Mouse (Mus musculus): ENCODE measurements around the gene Syt3. TPM values are rescaled to one million over a fixed set of nuclear protein-coding genes. Genes with fewer than 3 reads are reported as not detected.
A peak's percentile ranks its signal among the peaks of the same experiment; 100 is the strongest.

The Syt3 gene
- total RNA-seq (2021) = 1 to 10 TPM; 1.6 to 2.1 TPM
- long read RNA-seq, experiment 1 = 0 reads
- long read RNA-seq, experiment 2, partial matches to known transcripts = 0 of 1 reads
- long read RNA-seq, experiment 2, other reads (novel, unspliced or antisense) = 0 of 1 reads

DNA sequence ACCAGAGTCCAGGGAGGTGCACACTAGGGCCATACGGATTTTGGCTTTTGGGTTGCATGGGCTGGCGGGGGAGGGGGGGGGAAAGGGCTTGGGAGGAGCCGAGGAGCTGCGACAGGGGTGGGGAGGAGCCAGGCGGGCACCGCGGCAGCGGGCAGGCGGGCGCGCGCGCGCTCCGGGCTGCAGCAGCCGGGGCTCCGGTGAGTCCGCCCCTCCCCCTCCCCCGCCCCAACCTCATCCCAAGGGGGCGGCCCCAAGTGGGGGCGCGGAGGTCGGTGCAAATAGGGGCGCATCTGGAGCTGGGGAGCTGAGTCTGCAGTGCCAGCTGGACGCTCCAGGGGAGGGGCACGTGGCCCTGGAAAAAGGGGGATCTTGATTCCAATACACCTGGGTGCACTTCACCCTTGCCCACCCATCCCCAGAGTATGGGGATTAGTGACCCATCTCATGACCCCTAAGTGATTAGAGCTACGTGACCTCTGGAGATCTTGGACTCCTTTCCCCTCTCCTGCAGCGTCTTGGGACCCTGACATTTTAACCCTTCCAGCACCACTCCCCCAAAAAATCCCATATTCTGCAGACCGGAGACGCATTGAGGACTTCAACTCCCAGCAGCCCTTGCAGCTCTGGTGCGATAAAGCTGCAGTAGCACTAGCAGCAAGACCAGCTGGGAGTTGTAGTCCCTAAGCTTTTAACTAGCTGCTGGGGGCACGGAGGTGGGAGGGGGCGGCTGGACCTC is at the start of gene Syt3:
Gene Syt3, plus strand, starts transcription at position 123 of the 736 bp plus-strand sequence.
- DNase-seq = peak; percentile 29 to 50
- intact Hi-C loops (cut with DNase I) = no loop called here

DNA sequence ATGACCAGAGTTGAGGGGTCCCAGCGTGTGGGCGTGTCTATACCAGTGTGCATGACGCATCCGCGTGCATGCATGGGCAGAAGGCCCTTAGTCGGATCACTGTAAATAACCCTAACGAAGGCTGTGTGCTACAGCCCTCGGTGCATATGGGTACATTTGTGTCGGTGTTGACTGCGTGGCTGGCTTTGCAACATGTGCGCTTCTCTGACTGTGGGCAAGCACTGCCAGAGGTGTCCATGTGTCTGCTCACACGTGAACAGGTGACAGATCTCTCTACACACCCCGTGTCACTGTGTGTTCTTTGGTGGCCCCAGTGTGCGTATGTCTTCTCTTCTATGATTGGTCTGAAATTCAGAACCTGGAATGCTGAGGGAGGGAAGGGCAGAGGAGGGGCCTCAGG is 49.8 kb upstream of the Syt3 start:
- no peak for DNase-seq
- intact Hi-C loops (cut with DNase I) = no loop called here

DNA sequence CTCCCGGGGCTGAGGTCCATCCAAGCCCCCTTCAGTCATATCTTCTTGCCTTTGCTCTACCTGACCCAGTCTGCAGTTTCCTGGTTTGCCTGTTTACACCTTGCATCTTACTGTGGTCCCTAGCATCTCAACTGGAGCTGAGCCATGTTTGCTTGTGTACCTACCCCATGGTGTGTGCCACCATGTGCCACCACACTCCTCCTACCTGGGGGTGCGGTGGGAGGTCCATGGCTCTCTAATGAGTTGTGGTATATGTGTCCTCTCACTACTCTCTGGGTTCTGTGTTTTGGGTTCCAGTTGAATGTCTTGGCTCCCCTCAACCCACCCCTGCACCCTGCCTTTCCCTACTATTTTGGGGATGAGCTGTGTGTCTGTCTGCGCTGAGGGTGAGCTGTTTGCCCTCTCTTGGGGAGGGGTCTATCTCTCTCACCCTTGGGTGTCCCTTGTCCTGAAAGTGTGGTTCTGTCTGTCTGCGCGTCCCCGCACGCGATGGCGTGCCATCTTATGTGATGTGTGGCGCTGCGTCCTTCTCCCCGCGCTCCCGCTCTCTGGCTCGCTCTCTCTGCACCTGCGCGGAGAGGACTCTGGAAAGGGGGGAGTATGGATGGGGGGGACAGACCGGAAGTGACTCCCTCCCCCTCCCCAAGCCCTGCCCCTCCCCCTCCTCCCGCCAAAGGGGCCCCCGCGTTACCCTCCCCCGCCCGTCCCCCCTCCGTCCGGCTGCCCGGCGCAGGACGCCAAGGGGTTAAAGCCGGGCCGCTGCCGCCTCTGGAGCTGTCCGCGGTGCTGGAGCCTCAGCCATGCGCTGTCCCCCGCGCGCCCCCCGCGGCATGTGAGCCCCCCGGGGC is 48.6 kb upstream of the Syt3 start:
- no peak for DNase-seq
- intact Hi-C loops (cut with DNase I) = no loop called here

GRCm38 (mm10) chr7:44336046-44337021 is 47.6 kb upstream of the Syt3 start:
- intact Hi-C loops (cut with DNase I) = no loop called here
- DNase-seq = no peak

GRCm38 (mm10) chr7:44337121-44337849 is 46.6 kb upstream of the Syt3 start:
- intact Hi-C loops (cut with DNase I) = no loop called here
- DNase-seq = no peak

DNA sequence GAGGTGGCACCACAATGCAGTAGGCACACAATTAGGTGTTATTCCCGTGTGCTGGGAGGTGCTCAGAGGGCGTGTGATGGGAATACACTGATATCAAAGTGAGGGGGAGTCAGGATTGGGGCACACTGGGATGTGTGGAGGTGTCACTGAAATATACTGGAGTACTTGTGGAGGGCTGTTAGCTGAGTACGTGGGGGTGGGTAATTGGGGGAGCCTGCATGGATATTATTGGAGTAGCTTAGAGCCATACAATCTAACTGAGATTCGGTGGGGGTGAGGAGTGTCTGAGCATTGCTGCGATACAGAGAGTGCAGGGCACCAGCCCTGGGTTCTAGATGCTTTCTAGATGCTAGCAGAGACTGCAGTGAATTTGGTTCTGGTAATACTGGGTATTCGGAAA is 43.7 kb upstream of the Syt3 start:
- no peak for DNase-seq
- intact Hi-C loops (cut with DNase I) = no loop called here

GRCm38 (mm10) chr7:44341119-44341518 is 42.8 kb upstream of the Syt3 start:
- DNase-seq = no peak

DNA sequence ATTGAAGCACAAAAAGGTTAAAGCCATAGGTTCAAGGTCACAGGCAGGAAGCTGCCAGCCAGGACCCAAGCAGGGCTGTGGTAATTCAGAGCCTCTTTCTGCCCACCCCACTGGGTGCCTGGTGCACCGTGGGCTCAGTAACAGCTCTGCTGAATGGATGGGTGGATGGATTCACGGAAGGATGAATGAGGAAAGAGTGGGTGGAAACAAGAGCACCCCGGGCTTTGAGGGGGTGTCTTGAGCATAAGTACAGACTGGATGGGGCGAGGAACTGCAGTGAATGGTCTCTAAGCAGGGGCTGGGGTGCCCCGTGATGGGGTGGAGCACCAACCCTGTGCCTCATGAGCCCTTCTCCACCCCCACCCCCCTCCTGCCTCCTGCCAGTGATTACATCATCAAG is 42.2 kb upstream of the Syt3 start:
- intact Hi-C loops (cut with DNase I) = no loop called here
- DNase-seq = no peak

More at GRCm38 (mm10) chr7:44341119-44341518, 42.8 kb upstream of the Syt3 start:
- intact Hi-C loops (cut with DNase I) = no loop called here

GRCm38 (mm10) chr7:44343459-44344015 is 40.4 kb upstream of the Syt3 start:
- DNase-seq = no peak

GRCm38 (mm10) chr7:44344622-44345021 is 39.3 kb upstream of the Syt3 start:
- intact Hi-C loops (cut with DNase I) = no loop called here
- no peak for DNase-seq

More at GRCm38 (mm10) chr7:44343459-44344015, 40.4 kb upstream of the Syt3 start:
- intact Hi-C loops (cut with DNase I) = no loop called here

DNA sequence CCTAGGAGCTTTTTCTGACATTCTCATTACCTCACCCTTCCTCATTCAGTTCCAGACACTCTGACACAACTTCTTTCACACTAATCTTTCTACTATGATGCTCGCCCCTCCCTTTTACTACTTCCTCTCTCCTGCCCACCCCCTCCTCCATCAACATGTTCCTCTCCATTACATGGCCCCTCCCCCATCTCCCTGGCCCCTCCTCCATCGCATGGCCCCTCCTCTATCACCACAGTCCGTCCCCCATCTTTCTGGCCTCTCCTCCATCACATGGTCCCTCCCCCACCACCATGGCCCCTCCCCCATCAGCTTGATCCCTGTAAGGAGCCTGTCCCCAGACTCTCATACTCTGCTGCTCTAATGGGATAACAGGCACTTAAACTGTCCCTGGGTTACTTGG is 34.9 kb upstream of the Syt3 start:
- intact Hi-C loops (cut with DNase I) = no loop called here
- no peak for DNase-seq

GRCm38 (mm10) chr7:44350957-44351711 is 32.8 kb upstream of the Syt3 start:
- peak; percentile 53 to 54 for DNase-seq

DNA sequence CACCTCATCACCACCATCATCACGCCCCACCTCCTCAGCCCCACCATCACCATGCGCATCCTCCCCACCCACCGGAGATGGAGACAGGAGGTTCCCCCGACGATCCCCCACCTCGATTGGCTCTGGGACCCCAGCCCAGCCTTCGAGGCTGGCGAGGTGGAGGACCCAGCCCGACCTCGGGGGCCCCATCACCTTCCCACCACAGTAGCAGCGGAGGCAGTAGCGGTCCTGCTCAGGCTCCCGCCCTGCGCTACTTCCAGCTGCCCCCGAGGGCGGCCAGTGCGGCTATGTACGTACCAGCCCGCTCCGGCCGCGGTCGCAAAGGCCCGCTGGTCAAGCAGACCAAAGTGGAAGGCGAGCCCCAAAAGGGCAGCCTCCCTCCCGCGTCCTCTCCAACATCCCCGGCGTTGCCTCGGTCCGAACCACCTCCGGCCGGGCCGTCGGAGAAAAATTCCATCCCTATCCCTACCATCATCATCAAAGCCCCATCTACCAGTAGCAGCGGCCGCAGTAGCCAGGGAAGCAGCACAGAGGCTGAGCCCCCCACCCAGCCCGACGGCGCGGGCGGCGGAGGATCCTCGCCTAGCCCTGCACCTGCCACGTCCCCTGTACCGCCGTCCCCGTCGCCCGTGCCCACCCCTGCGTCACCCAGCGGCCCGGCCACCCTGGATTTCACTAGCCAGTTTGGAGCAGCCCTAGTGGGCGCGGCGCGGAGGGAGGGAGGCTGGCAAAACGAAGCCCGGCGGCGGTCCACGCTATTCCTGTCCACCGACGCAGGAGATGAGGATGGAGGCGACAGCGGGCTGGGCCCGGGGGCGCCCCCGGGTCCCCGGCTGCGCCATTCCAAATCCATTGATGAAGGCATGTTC is 31.8 kb upstream of the Syt3 start:
- intact Hi-C loops (cut with DNase I) = loop anchor here (1.0 kb wide), 1 partner anchor 89 kb away; no protein-coding TSS in a partner anchor
- DNase-seq = no peak

More at GRCm38 (mm10) chr7:44350957-44351711, 32.8 kb upstream of the Syt3 start:
- intact Hi-C loops (cut with DNase I) = loop anchor here (1.0 kb wide), 1 partner anchor 88 kb away; no protein-coding TSS in a partner anchor

- intact Hi-C loops (cut with DNase I) = no loop called here
- no peak for DNase-seq
These were observed 30.9 kb upstream of the Syt3 start for GRCm38 (mm10) chr7:44352750-44353600.

GRCm38 (mm10) chr7:44353601-44354340 is 30.1 kb upstream of the Syt3 start:
- intact Hi-C loops (cut with DNase I) = no loop called here
- DNase-seq = no peak

GRCm38 (mm10) chr7:44355411-44355810 is 28.5 kb upstream of the Syt3 start:
- intact Hi-C loops (cut with DNase I) = no loop called here
- DNase-seq = no peak

Data from gastrocnemius, postnatal 36 days (tissue).